Mouse (Mus musculus) MEL (cell line): ENCODE data around the gene Gm20425. TPM values are rescaled to one million over a fixed set of nuclear protein-coding genes. Genes with fewer than 3 reads are reported as not detected.

Source experiments
- DNase-seq: peaks from one replicate; pipeline ENCODE4 v3.0.0; 2011; ENCODE audit warnings: low read depth, low spot score
- H3K27ac ChIP-seq: 2 replicates; pipeline ENCODE4 v1.5.1; 2012; ENCODE audit warnings: low read depth, mild to moderate bottlenecking, control low read depth, low read length, moderate library complexity; ENCODE audit not compliant: control insufficient read depth
- H3K27me3 ChIP-seq, 2 experiments: fragments of 150-350 bp in 1 of 2; sonication (generic) in 1 of 2; 2 replicates each; pipeline ENCODE4 v1.6.1; 2012; ENCODE audit warnings: low read length in 2 of 2, mild to moderate bottlenecking in 2 of 2, improper control_type of control experiment in 1 of 2, moderate library complexity in 1 of 2; ENCODE audit not compliant: insufficient read depth in 2 of 2, control insufficient read depth in 1 of 2
- H3K36me3 ChIP-seq, 2 experiments: 2 replicates each; pipeline ENCODE4 v1.6.1; 2012 to 2014; ENCODE audit warnings: low read length in 2 of 2, improper control_type of control experiment in 1 of 2, inconsistent platforms in 1 of 2, mild to moderate bottlenecking in 1 of 2; ENCODE audit not compliant: insufficient read depth in 2 of 2, control insufficient read depth in 1 of 2
- H3K4me1 ChIP-seq, 2 experiments: fragments of 150-350 bp in 1 of 2; sonication (generic) in 1 of 2; 2 replicates each; pipeline ENCODE4 v1.6.1; 2012; ENCODE audit warnings: low read length in 2 of 2, improper control_type of control experiment in 1 of 2, mild to moderate bottlenecking in 1 of 2; ENCODE audit not compliant: insufficient read depth in 2 of 2, control insufficient read depth in 1 of 2
- H3K4me3 ChIP-seq, 2 experiments: fragments of 150-350 bp in 1 of 2; sonication (generic) in 1 of 2; 2 replicates each; pipeline ENCODE4 v1.5.1; 2012; ENCODE audit warnings: low read depth in 2 of 2, low read length in 2 of 2, mild to moderate bottlenecking in 2 of 2, moderate library complexity in 2 of 2, control low read depth in 1 of 2, improper control_type of control experiment in 1 of 2; ENCODE audit not compliant: control insufficient read depth in 1 of 2, insufficient read depth in 1 of 2
- H3K79me2 ChIP-seq: 2 replicates; pipeline ENCODE4 v1.6.1; 2012; ENCODE audit warnings: mild to moderate bottlenecking, low read length, moderate library complexity; ENCODE audit not compliant: control insufficient read depth, poor library complexity, insufficient read depth
- H3K9ac ChIP-seq: 2 replicates; pipeline ENCODE4 v1.6.1; 2012; ENCODE audit warnings: low read depth, mild to moderate bottlenecking, control low read depth, low read length, moderate library complexity; ENCODE audit not compliant: control insufficient read depth, poor library complexity, severe bottlenecking
- H3K9me3 ChIP-seq: fragments of 150-350 bp; sonication (generic); replicated peaks from 2 replicates; pipeline ENCODE4 v1.6.1; 2012; ENCODE audit warnings: mild to moderate bottlenecking, low read length, improper control_type of control experiment, moderate library complexity; ENCODE audit not compliant: insufficient read depth
- CHD1 ChIP-seq: IDR thresholded peaks from 2 replicates; pipeline ENCODE4 v1.6.1; 2012; ENCODE audit warnings: low read depth, mild to moderate bottlenecking, inconsistent platforms, low read length, improper control_type of control experiment
- CHD2 ChIP-seq: IDR thresholded peaks from 2 replicates; pipeline ENCODE4 v1.6.1; 2011; ENCODE audit warnings: low read length, improper control_type of control experiment
- CTCF ChIP-seq, 3 experiments: IDR thresholded peaks in 2 of 3; conservative IDR thresholded peaks in 1 of 3; 2 replicates each; pipeline ENCODE4 v1.5.1; 2011 to 2012; ENCODE audit warnings: low read length in 3 of 3, low read depth in 2 of 3, mild to moderate bottlenecking in 2 of 3, improper control_type of control experiment in 1 of 3, inconsistent platforms in 1 of 3, mixed read lengths in 1 of 3, moderate library complexity in 1 of 3; ENCODE audit not compliant: control insufficient read depth in 1 of 3, insufficient read depth in 1 of 3, poor library complexity in 1 of 3, severe bottlenecking in 1 of 3
- EP300 ChIP-seq, 2 experiments: IDR thresholded peaks; 2 replicates each; pipeline ENCODE4 v1.6.1; 2011; ENCODE audit warnings: improper control_type of control experiment in 2 of 2, low read length in 2 of 2, low read depth in 1 of 2, mild to moderate bottlenecking in 1 of 2
- ETS1 ChIP-seq: IDR thresholded peaks from 2 replicates; pipeline ENCODE4 v1.6.1; 2012; ENCODE audit warnings: low read depth, mild to moderate bottlenecking, inconsistent platforms, low read length, improper control_type of control experiment, moderate library complexity
- GABPA ChIP-seq: IDR thresholded peaks from 2 replicates; pipeline ENCODE4 v1.6.1; 2012; ENCODE audit warnings: low read depth, mild to moderate bottlenecking, inconsistent platforms, low read length, improper control_type of control experiment, moderate library complexity
- HCFC1 ChIP-seq: IDR thresholded peaks from 2 replicates; pipeline ENCODE4 v1.6.1; 2012; ENCODE audit warnings: low read depth, mild to moderate bottlenecking, inconsistent platforms, low read length, improper control_type of control experiment, moderate library complexity
- JUND ChIP-seq: IDR thresholded peaks from 2 replicates; pipeline ENCODE4 v1.6.1; 2011; ENCODE audit warnings: low read depth, mild to moderate bottlenecking, improper control_type of control experiment, low read length
- MAFK ChIP-seq: IDR thresholded peaks from 2 replicates; pipeline ENCODE4 v1.6.1; 2011; ENCODE audit warnings: low read depth, mild to moderate bottlenecking, low read length, improper control_type of control experiment, borderline replicate concordance
- MAX ChIP-seq: IDR thresholded peaks from 2 replicates; pipeline ENCODE4 v1.6.1; 2011; ENCODE audit warnings: low read length, improper control_type of control experiment
- MAZ ChIP-seq: IDR thresholded peaks from 2 replicates; pipeline ENCODE4 v1.6.1; 2012; ENCODE audit warnings: low read depth, mild to moderate bottlenecking, inconsistent platforms, low read length, improper control_type of control experiment
- MXI1 ChIP-seq: IDR thresholded peaks from 2 replicates; pipeline ENCODE4 v1.6.1; 2011; ENCODE audit warnings: mild to moderate bottlenecking, low read depth, low read length, improper control_type of control experiment
- MYB ChIP-seq: IDR thresholded peaks from 2 replicates; pipeline ENCODE4 v1.6.1; 2011; ENCODE audit warnings: mild to moderate bottlenecking, low read depth, low read length, improper control_type of control experiment
- POLR2AphosphoS5 ChIP-seq: IDR thresholded peaks from 2 replicates; pipeline ENCODE4 v1.6.1; 2012; ENCODE audit warnings: low read depth, borderline replicate concordance, mild to moderate bottlenecking, inconsistent platforms, low read length, moderate library complexity, mixed read lengths
- RAD21 ChIP-seq: IDR thresholded peaks from 2 replicates; pipeline ENCODE4 v1.6.1; 2011; ENCODE audit warnings: mild to moderate bottlenecking, low read depth, low read length, improper control_type of control experiment
- RCOR1 ChIP-seq: IDR thresholded peaks from 2 replicates; pipeline ENCODE4 v1.6.1; 2012; ENCODE audit warnings: low read depth, mild to moderate bottlenecking, inconsistent platforms, low read length, improper control_type of control experiment
- TAL1 ChIP-seq: IDR thresholded peaks from 2 replicates; pipeline ENCODE4 v1.6.1; 2012; ENCODE audit warnings: mild to moderate bottlenecking, inconsistent platforms, low read length, moderate library complexity, mixed read lengths
- UBTF ChIP-seq: IDR thresholded peaks from 2 replicates; pipeline ENCODE4 v1.6.1; 2012; ENCODE audit warnings: low read depth, mild to moderate bottlenecking, inconsistent platforms, low read length, improper control_type of control experiment, moderate library complexity, borderline replicate concordance; ENCODE audit not compliant: insufficient read depth
- USF1 ChIP-seq: IDR thresholded peaks from 2 replicates; pipeline ENCODE4 v1.6.1; 2014; ENCODE audit warnings: low read depth, mild to moderate bottlenecking, inconsistent platforms, low read length, improper control_type of control experiment, moderate library complexity
- ZC3H11A ChIP-seq: IDR thresholded peaks from 2 replicates; pipeline ENCODE4 v1.6.1; 2012; ENCODE audit warnings: low read depth, mild to moderate bottlenecking, inconsistent platforms, low read length, improper control_type of control experiment
- ZKSCAN1 ChIP-seq: IDR thresholded peaks from 2 replicates; pipeline ENCODE4 v1.6.1; 2012; ENCODE audit warnings: low read depth, mild to moderate bottlenecking, inconsistent platforms, low read length, improper control_type of control experiment, moderate library complexity
- ZMIZ1 ChIP-seq: IDR thresholded peaks from 2 replicates; pipeline ENCODE4 v1.6.1; 2012; ENCODE audit warnings: low read depth, mild to moderate bottlenecking, inconsistent platforms, low read length, improper control_type of control experiment, moderate library complexity
- ZNF384 ChIP-seq: IDR thresholded peaks from 2 replicates; pipeline ENCODE4 v1.6.1; 2012; ENCODE audit warnings: low read depth, mild to moderate bottlenecking, inconsistent platforms, low read length, improper control_type of control experiment
- polyA plus RNA-seq, 2 experiments: library from polyadenylated mRNA; stranded (reverse) in 1 of 2; unstranded in 1 of 2; fragments of >175 nt in 1 of 2; fragments of >200 nt in 1 of 2; gene quantifications; 2 replicates each; pipeline versions ENCODE4 v1.2.1 to v1.2.4; 2012; ENCODE audit warnings: low replicate concordance in 2 of 2, low read depth in 1 of 2; ENCODE audit not compliant: insufficient read length in 2 of 2, insufficient read depth in 1 of 2, missing spikeins in 1 of 2
- total RNA-seq: library from RNA; depleted of rRNA; stranded (reverse); fragments of 300-350 nt; gene quantifications from 2 replicates; pipeline ENCODE4 v1.2.3, GENCODE M21; 2012

The Gm20425 gene
- total and polyA plus RNA-seq, 3 experiments = not detected

- Histone ChIP-seq H3K9ac (no peak overlapping the region), H3K27me3 (no peaks in the 10 kb centered on the region), H3K36me3 (no peaks in the 10 kb centered on the region), H3K9me3 (no peaks in the 10 kb centered on the region), H3K79me2 (no peaks in the 10 kb centered on the region), H3K4me3 (no peak overlapping the region), H3K27ac (no peak overlapping the region), H3K4me1 (peaks cover 0 to 4% of the 10 kb centered on the region in 2 experiments; a peak in 2 of 4 replicates)
- TF ChIP-seq GABPA = no peak
- TF ChIP-seq ZKSCAN1 = no peak
- TF ChIP-seq MAFK = no peak
- no peak for TF ChIP-seq CHD2
- TF ChIP-seq ZC3H11A = no peak
- TF ChIP-seq POLR2AphosphoS5 = no peak
- no peak for TF ChIP-seq UBTF
- TF ChIP-seq RAD21 = no peak
- TF ChIP-seq RCOR1 = no peak
- TF ChIP-seq ZMIZ1 = no peak
- TF ChIP-seq CHD1 = no peak
- no peak for TF ChIP-seq MYB
- no peak for TF ChIP-seq MAZ
- TF ChIP-seq CTCF (IDR thresholded peaks at IDR 0.05 in 2 of 3, conservative IDR thresholded peaks at IDR 0.05 in 1 of 3; ENCODE audit: control insufficient read depth in 1 of 3, insufficient read depth in 1 of 3, low read depth in 2 of 3, low read length in 3 of 3, poor library complexity in 1 of 3, severe bottlenecking in 1 of 3) = no peak
- no peak for TF ChIP-seq MAX
- no peak for DNase-seq
Observed at GRCm38 (mm10) chr9:103149074-103149799, 80.9 kb downstream of the Gm20425 start.

GRCm38 (mm10) chr9:103147103-103147502 lies 83.0 kb downstream of the Gm20425 start:
- H3K9me3 ChIP-seq = no peaks in the 10 kb centered on the region
- H3K9ac ChIP-seq = no peak overlapping the region
- no peaks in the 10 kb centered on the region for H3K4me1 ChIP-seq
- no peaks in the 10 kb centered on the region for H3K79me2 ChIP-seq
- H3K27me3 ChIP-seq = no peaks in the 10 kb centered on the region
- no peaks in the 10 kb centered on the region for H3K36me3 ChIP-seq
- no peak for DNase-seq
- H3K27ac ChIP-seq = no peak overlapping the region
- H3K4me3 ChIP-seq = no peak overlapping the region
- no peak for TF ChIP-seq JUND
- TF ChIP-seq MXI1 = no peak
- no peak for TF ChIP-seq TAL1
- TF ChIP-seq GABPA = no peak
- TF ChIP-seq ZMIZ1 = no peak
- no peak for TF ChIP-seq HCFC1
- TF ChIP-seq EP300 (IDR thresholded peaks at IDR 0.05; ENCODE audit: low read depth in 1 of 2, low read length in 2 of 2) = no peak
- TF ChIP-seq ZKSCAN1 = no peak
- no peak for TF ChIP-seq MYB
- TF ChIP-seq ETS1 = no peak
- TF ChIP-seq ZNF384 = no peak
- no peak for TF ChIP-seq CTCF (IDR thresholded peaks at IDR 0.05 in 2 of 3, conservative IDR thresholded peaks at IDR 0.05 in 1 of 3; ENCODE audit: control insufficient read depth in 1 of 3, insufficient read depth in 1 of 3, low read depth in 2 of 3, low read length in 3 of 3, poor library complexity in 1 of 3, severe bottlenecking in 1 of 3)
- TF ChIP-seq MAFK = no peak
- no peak for TF ChIP-seq USF1
